Mouse (Mus musculus) CH12.LX (cell line): Measurements from ENCODE around the gene Galm. TPM values are rescaled to one million over a fixed set of nuclear protein-coding genes. Genes with fewer than 3 reads are reported as not detected.

Experiments used
- DNase-seq: peaks from one replicate; pipeline ENCODE4 v3.0.0-alpha.2; 2013; ENCODE audit errors: extremely low read depth
- H3K27ac ChIP-seq: 2 replicates; pipeline ENCODE4 v1.5.1; 2012; ENCODE audit warnings: low read depth, mild to moderate bottlenecking, control low read depth, moderate library complexity; ENCODE audit not compliant: insufficient read depth
- H3K27me3 ChIP-seq: replicated peaks from 2 replicates; pipeline ENCODE3; 2012; ENCODE audit warnings: inconsistent platforms
- H3K36me3 ChIP-seq, 2 experiments: replicated peaks in 1 of 2; 2 replicates each; pipeline versions ENCODE3 to v1.6.1; 2012; ENCODE audit warnings: inconsistent platforms in 1 of 2, low read length in 1 of 2, mild to moderate bottlenecking in 1 of 2, mixed read lengths in 1 of 2, moderate library complexity in 1 of 2; ENCODE audit not compliant: control insufficient read depth in 1 of 2, insufficient read depth in 1 of 2
- H3K4me1 ChIP-seq, 2 experiments: 2 replicates each; pipeline ENCODE4 v1.6.1; 2012; ENCODE audit warnings: inconsistent platforms in 1 of 2, moderate library complexity in 1 of 2; ENCODE audit not compliant: insufficient read depth in 2 of 2, control insufficient read depth in 1 of 2
- H3K4me2 ChIP-seq: 2 replicates; pipeline ENCODE4 v1.6.1; 2012; ENCODE audit warnings: low read depth, mild to moderate bottlenecking, control low read depth; ENCODE audit not compliant: poor library complexity, insufficient read depth, severe bottlenecking
- H3K4me3 ChIP-seq, 3 experiments: fragments of 150-350 bp in 1 of 3; sonication (generic) in 1 of 3; replicated peaks in 1 of 3; 2 replicates each; pipeline versions ENCODE3 to v1.5.1; 2011 to 2012; ENCODE audit warnings: low read depth in 2 of 3, low read length in 2 of 3, mild to moderate bottlenecking in 2 of 3, moderate library complexity in 2 of 3, control low read depth in 1 of 3, improper control_type of control experiment in 1 of 3, inconsistent platforms in 1 of 3, mixed read lengths in 1 of 3; ENCODE audit not compliant: poor library complexity in 1 of 3
- H3K79me2 ChIP-seq: replicated peaks from 2 replicates; pipeline ENCODE4 v1.6.1; 2012; ENCODE audit warnings: mild to moderate bottlenecking, moderate library complexity; ENCODE audit not compliant: control insufficient read depth, poor library complexity, insufficient read depth, severe bottlenecking; ENCODE audit errors: extremely low read depth
- H3K9ac ChIP-seq: 2 replicates; pipeline ENCODE4 v1.6.1; 2012; ENCODE audit warnings: low read depth, mild to moderate bottlenecking, control low read depth, moderate library complexity; ENCODE audit not compliant: insufficient read depth
- H3K9me3 ChIP-seq: replicated peaks from 2 replicates; pipeline ENCODE3; 2012; ENCODE audit warnings: low read length, inconsistent platforms, mixed read lengths
- CTCF ChIP-seq, 2 experiments: IDR thresholded peaks in 1 of 2; conservative IDR thresholded peaks in 1 of 2; 2 replicates each; pipeline ENCODE4 v1.5.1; 2011 to 2012; ENCODE audit warnings: low read depth in 2 of 2, low read length in 2 of 2, improper control_type of control experiment in 1 of 2, inconsistent platforms in 1 of 2, mild to moderate bottlenecking in 1 of 2, moderate library complexity in 1 of 2
- E2F4 ChIP-seq: IDR thresholded peaks from 2 replicates; pipeline ENCODE4 v1.6.1; 2011; ENCODE audit warnings: low read depth, low read length, improper control_type of control experiment; ENCODE audit not compliant: insufficient replicate concordance
- EP300 ChIP-seq: IDR thresholded peaks from 2 replicates; pipeline ENCODE4 v1.6.1; 2011; ENCODE audit warnings: low read length, improper control_type of control experiment
- ETS1 ChIP-seq: conservative IDR thresholded peaks from 2 replicates; pipeline ENCODE4 v1.6.1; 2012; ENCODE audit warnings: low read depth, mild to moderate bottlenecking, inconsistent platforms, low read length, improper control_type of control experiment, moderate library complexity
- GABPA ChIP-seq: IDR thresholded peaks from 2 replicates; pipeline ENCODE4 v1.6.1; 2012; ENCODE audit warnings: low read depth, low read length, improper control_type of control experiment, inconsistent platforms; ENCODE audit not compliant: insufficient replicate concordance
- HCFC1 ChIP-seq: IDR thresholded peaks from 2 replicates; pipeline ENCODE4 v1.6.1; 2012; ENCODE audit warnings: low read depth, mild to moderate bottlenecking, inconsistent platforms, low read length, improper control_type of control experiment
- JUN ChIP-seq: IDR thresholded peaks from 2 replicates; pipeline ENCODE4 v1.6.1; 2011; ENCODE audit warnings: low read depth, mild to moderate bottlenecking, low read length, improper control_type of control experiment, moderate library complexity; ENCODE audit not compliant: insufficient read depth
- MAX ChIP-seq: IDR thresholded peaks from 2 replicates; pipeline ENCODE4 v1.6.1; 2011; ENCODE audit warnings: low read length, improper control_type of control experiment
- MAZ ChIP-seq: IDR thresholded peaks from 2 replicates; pipeline ENCODE4 v1.6.1; 2012; ENCODE audit warnings: low read depth, mild to moderate bottlenecking, inconsistent platforms, low read length, improper control_type of control experiment, moderate library complexity
- MEF2A ChIP-seq: IDR thresholded peaks from 2 replicates; pipeline ENCODE4 v1.6.1; 2014; ENCODE audit warnings: low read depth, mild to moderate bottlenecking, inconsistent platforms, low read length, improper control_type of control experiment, borderline replicate concordance
- NELFE ChIP-seq: IDR thresholded peaks from 2 replicates; pipeline ENCODE4 v1.6.1; 2011; ENCODE audit warnings: low read depth, low read length, improper control_type of control experiment
- NRF1 ChIP-seq: IDR thresholded peaks from 2 replicates; pipeline ENCODE4 v1.6.1; 2014; ENCODE audit warnings: low read depth, mild to moderate bottlenecking, inconsistent platforms, low read length, improper control_type of control experiment, moderate library complexity
- PAX5 ChIP-seq: IDR thresholded peaks from 2 replicates; pipeline ENCODE4 v1.6.1; 2012; ENCODE audit warnings: low read length, inconsistent platforms, mixed read lengths
- POLR2A ChIP-seq: IDR thresholded peaks from 2 replicates; pipeline ENCODE4 v1.6.1; 2011; ENCODE audit warnings: low read depth, mild to moderate bottlenecking, improper control_type of control experiment, low read length
- POLR2AphosphoS2 ChIP-seq: IDR thresholded peaks from 2 replicates; pipeline ENCODE4 v1.6.1; 2011; ENCODE audit warnings: low read depth, low read length, improper control_type of control experiment
- RCOR1 ChIP-seq: conservative IDR thresholded peaks from 2 replicates; pipeline ENCODE4 v1.6.1; 2012; ENCODE audit warnings: low read depth, mild to moderate bottlenecking, inconsistent platforms, low read length, improper control_type of control experiment
- SIN3A ChIP-seq: IDR thresholded peaks from 2 replicates; pipeline ENCODE4 v1.6.1; 2012; ENCODE audit warnings: low read length, improper control_type of control experiment, inconsistent platforms
- TBP ChIP-seq: conservative IDR thresholded peaks from 2 replicates; pipeline ENCODE4 v1.6.1; 2011; ENCODE audit warnings: low read depth, low read length, improper control_type of control experiment
- USF1 ChIP-seq: IDR thresholded peaks from 2 replicates; pipeline ENCODE4 v1.6.1; 2014; ENCODE audit warnings: low read depth, mild to moderate bottlenecking, inconsistent platforms, low read length, improper control_type of control experiment
- USF2 ChIP-seq: conservative IDR thresholded peaks from 2 replicates; pipeline ENCODE4 v1.6.1; 2011; ENCODE audit warnings: low read depth, low read length, improper control_type of control experiment
- ZC3H11A ChIP-seq: IDR thresholded peaks from 2 replicates; pipeline ENCODE4 v1.6.1; 2012; ENCODE audit warnings: low read depth, mild to moderate bottlenecking, inconsistent platforms, low read length, improper control_type of control experiment
- ZNF384 ChIP-seq: IDR thresholded peaks from 2 replicates; pipeline ENCODE4 v1.6.1; 2012; ENCODE audit warnings: low read depth, low read length, improper control_type of control experiment, inconsistent platforms
- dilution Hi-C: fragments of 300-500 bp; cut with MboI; formaldehyde crosslinking; loops from 2 replicates; pipeline ENCODE4 v1.14.3; 2020; ENCODE audit warnings: low sequenced_read_pairs; ENCODE audit not compliant: extremely low pct_unique_long_range_greater_than_20kb, extremely low pct_ligation_motif_present
- in situ Hi-C: fragments of 300-500 bp; cut with MboI; formaldehyde crosslinking; loops from 3 replicates; pipeline ENCODE4 v1.14.3; 2019; ENCODE audit warnings: low sequenced_read_pairs, low pct_ligation_motif_present, low pct_unique_long_range_greater_than_20kb, mixed read lengths
- polyA plus RNA-seq: library from polyadenylated mRNA; unstranded; fragments of >175 nt; gene quantifications from 2 replicates; pipeline ENCODE4 v1.2.1, GENCODE M21; 2012; ENCODE audit warnings: low read depth; ENCODE audit not compliant: insufficient read length
- total RNA-seq, 2 experiments: library from RNA; depleted of rRNA; stranded (reverse); fragments of 300-350 nt in 1 of 2; fragments of >200 nt in 1 of 2; gene quantifications; 2 replicates each; pipeline ENCODE4 v1.2.3; 2012 to 2014

Galm gene
- total and polyA plus RNA-seq, 3 experiments: 0.09 TPM; not detected in 2

DNA sequence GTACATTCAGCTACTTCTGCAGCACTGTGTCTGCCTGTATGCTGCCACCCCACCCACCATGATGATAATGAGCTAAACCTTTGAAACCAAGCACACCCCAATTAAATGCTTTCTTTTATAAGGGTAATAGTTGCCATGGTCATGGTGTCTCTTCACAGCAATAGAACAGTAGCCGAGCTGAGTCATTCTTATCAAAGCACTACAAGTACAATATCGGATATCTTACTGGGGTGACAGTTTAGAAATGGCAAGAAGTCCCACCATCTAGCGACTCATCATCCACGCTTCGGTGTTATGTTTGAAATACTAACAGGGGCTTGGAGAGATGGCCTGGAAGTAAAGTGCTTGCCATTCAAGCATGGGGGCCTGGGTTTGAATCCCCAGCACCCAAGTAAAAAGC is 106.6 kb downstream of the Galm start:
- H3K4me1 ChIP-seq: peaks cover 2 to 70% of the 10 kb centered on the region in 2 experiments; a peak in 3 of 4 replicates

DNA sequence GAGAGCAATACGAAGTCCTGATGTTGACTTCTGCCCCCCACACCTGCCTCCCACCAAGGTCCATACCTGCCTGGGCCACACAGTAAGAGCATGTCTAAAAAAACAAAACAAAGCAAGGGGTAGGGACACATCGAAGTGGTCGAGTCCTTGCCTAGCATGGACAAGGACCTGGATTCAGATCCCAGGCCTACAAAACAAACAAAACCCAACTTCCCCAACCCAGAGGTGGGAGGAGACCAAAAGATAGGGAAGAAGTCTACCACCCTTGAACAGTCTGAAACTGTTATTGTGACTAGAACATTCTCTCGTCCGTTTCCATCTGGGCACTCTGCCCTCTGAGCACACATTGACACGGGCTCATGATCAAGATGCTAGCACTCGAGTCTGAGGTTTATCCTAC is 107.1 kb downstream of the Galm start:
- Histone ChIP-seq H3K9me3 (no peaks in the 10 kb centered on the region), H3K36me3 (peaks cover 12 to 47% of the 10 kb centered on the region in 2 experiments)
- in situ Hi-C loops: no loop called here
- TF ChIP-seq POLR2A (no peak), USF2 (no peak), NRF1 (no peak), CTCF (conservative IDR thresholded peaks at IDR 0.05 in 1 of 2, IDR thresholded peaks at IDR 0.05 in 1 of 2; ENCODE audit: low read depth in 2 of 2, low read length in 2 of 2) (no peak), ZC3H11A (no peak), USF1 (no peak), POLR2AphosphoS2 (no peak), EP300 (no peak), NELFE (no peak), RCOR1 (no peak)
- TF ChIP-seq, all 38 proteins: peak for 0
- H3K4me2 ChIP-seq: no peak overlapping the region
- no peak overlapping the region for H3K4me3 ChIP-seq
- no peaks in the 10 kb centered on the region for H3K27me3 ChIP-seq
- no peak overlapping the region for H3K9ac ChIP-seq
- H3K4me1 ChIP-seq: peaks cover 2 to 65% of the 10 kb centered on the region in 2 experiments; a peak in 3 of 4 replicates
- no peaks in the 10 kb centered on the region for H3K79me2 ChIP-seq
- no peak for DNase-seq
- dilution Hi-C loops: no loop called here
- H3K27ac ChIP-seq: no peak overlapping the region

More for the DNA sequence above, 106.6 kb downstream of the Galm start:
- no peak for DNase-seq
- no peak for TF ChIP-seq ZC3H11A
- no peak for TF ChIP-seq NELFE
- no peak for TF ChIP-seq NRF1
- no peak for TF ChIP-seq MEF2A
- TF ChIP-seq USF1: no peak
- no peak for TF ChIP-seq JUN
- no peak for TF ChIP-seq HCFC1
- TF ChIP-seq E2F4: no peak
- TF ChIP-seq SIN3A: no peak
- no peak for TF ChIP-seq POLR2A
- no peak for TF ChIP-seq PAX5
- no peak for TF ChIP-seq EP300
- TF ChIP-seq GABPA: no peak
- TF ChIP-seq ZNF384: no peak
- no peak for TF ChIP-seq MAZ
- no peak for TF ChIP-seq TBP
- no peak for TF ChIP-seq MAX
- no peak for TF ChIP-seq ETS1
- TF ChIP-seq CTCF (conservative IDR thresholded peaks at IDR 0.05 in 1 of 2, IDR thresholded peaks at IDR 0.05 in 1 of 2; ENCODE audit: low read depth in 2 of 2, low read length in 2 of 2): no peak
- Histone ChIP-seq H3K9me3 (no peaks in the 10 kb centered on the region), H3K27ac (no peak overlapping the region), H3K79me2 (no peaks in the 10 kb centered on the region), H3K4me3 (no peak overlapping the region), H3K4me2 (no peak overlapping the region), H3K27me3 (no peaks in the 10 kb centered on the region), H3K36me3 (peaks cover 8 to 47% of the 10 kb centered on the region in 2 experiments), H3K9ac (no peak overlapping the region)
- dilution Hi-C loops: no loop called here
- in situ Hi-C loops: no loop called here

Other genes with a start within 250 kb of the Galm start
- 18.0 and 19.5 TPM in 2 replicates for gene Atl2, start 231.3 kb upstream of the Galm start, total RNA-seq (2012; rRNA removed)
- 43.3 and 49.2 TPM in 2 replicates for gene Atl2, start 231.3 kb upstream of the Galm start, total RNA-seq (2014; rRNA removed)
- 32.4 and 37.1 TPM in 2 replicates for gene Atl2, start 231.3 kb upstream of the Galm start, polyA plus RNA-seq
- gene Hnrnpll, start 65.1 kb upstream of the Galm start, total RNA-seq (2012; rRNA removed): 24.1 and 26.1 TPM in 2 replicates
- gene Hnrnpll, start 65.1 kb upstream of the Galm start, total RNA-seq (2014; rRNA removed): 22.3 and 24.2 TPM in 2 replicates
- 14.4 TPM in 2 replicates for gene Hnrnpll, start 65.1 kb upstream of the Galm start, polyA plus RNA-seq
- 268 and 366 TPM in 2 replicates for gene Srsf7, start 79.8 kb downstream of the Galm start, total RNA-seq (2012; rRNA removed)
- 442 and 482 TPM in 2 replicates for gene Srsf7, start 79.8 kb downstream of the Galm start, total RNA-seq (2014; rRNA removed)
- 383 and 398 TPM in 2 replicates for gene Srsf7, start 79.8 kb downstream of the Galm start, polyA plus RNA-seq
- gene Ttc39d, start 80.0 kb downstream of the Galm start, total RNA-seq (2012; rRNA removed): 0.13 TPM in 1 of 2 replicates, not detected in the other
- gene Ttc39d, start 80.0 kb downstream of the Galm start, total RNA-seq (2014; rRNA removed): not detected in 2 replicates
- gene Ttc39d, start 80.0 kb downstream of the Galm start, polyA plus RNA-seq: not detected in 2 replicates
- 65.6 and 85.9 TPM in 2 replicates for gene Gemin6, start 97.0 kb downstream of the Galm start, total RNA-seq (2012; rRNA removed)
- 120 and 143 TPM in 2 replicates for gene Gemin6, start 97.0 kb downstream of the Galm start, total RNA-seq (2014; rRNA removed)
- 63.4 and 66.0 TPM in 2 replicates for gene Gemin6, start 97.0 kb downstream of the Galm start, polyA plus RNA-seq
- 18.3 and 18.4 TPM in 2 replicates for gene Morn2, start 162.7 kb downstream of the Galm start, total RNA-seq (2012; rRNA removed)
- 13.9 and 14.5 TPM in 2 replicates for gene Morn2, start 162.7 kb downstream of the Galm start, total RNA-seq (2014; rRNA removed)
- gene Morn2, start 162.7 kb downstream of the Galm start, polyA plus RNA-seq: 17.2 and 18.1 TPM in 2 replicates
- 13.6 and 20.3 TPM in 2 replicates for gene Dhx57, start 163.0 kb downstream of the Galm start, total RNA-seq (2012; rRNA removed)
- 22.0 and 22.4 TPM in 2 replicates for gene Dhx57, start 163.0 kb downstream of the Galm start, total RNA-seq (2014; rRNA removed)
- 19.2 and 21.7 TPM in 2 replicates for gene Dhx57, start 163.0 kb downstream of the Galm start, polyA plus RNA-seq
- 0.50 and 0.55 TPM in 2 replicates for gene Arhgef33, start 179.9 kb downstream of the Galm start, total RNA-seq (2012; rRNA removed)
- gene Arhgef33, start 179.9 kb downstream of the Galm start, total RNA-seq (2014; rRNA removed): 0.12 TPM in 1 of 2 replicates, not detected in the other
- not detected in 2 replicates for gene Arhgef33, start 179.9 kb downstream of the Galm start, polyA plus RNA-seq
- not detected in 2 replicates for gene Gm10190, start 246.1 kb downstream of the Galm start, total RNA-seq (2012; rRNA removed)
- not detected in 2 replicates for gene Gm10190, start 246.1 kb downstream of the Galm start, total RNA-seq (2014; rRNA removed)
- gene Gm10190, start 246.1 kb downstream of the Galm start, polyA plus RNA-seq: not detected in 2 replicates